Mouse (Mus musculus): Measurements from ENCODE around the gene Olfr159. TPM values are rescaled to one million over a fixed set of nuclear protein-coding genes. Genes with fewer than 3 reads are reported as not detected.
A peak's percentile ranks its signal among the peaks of the same experiment; 100 is the strongest.

Gene Olfr159
- polyA plus RNA-seq, 1 experiment from 2014 or later: not detected

- Histone ChIP-seq H3K4me2 (ENCODE audit: low read depth, severe bottlenecking) (no peak overlapping the region), H3K9ac (ENCODE audit: low read length) (no peak overlapping the region), H3K36me3 (ENCODE audit: control insufficient read depth, insufficient read depth, low read length) (no peaks in the 10 kb centered on the region), H3K27me3 (ENCODE audit: control insufficient read depth, insufficient read depth, low read length) (no peaks in the 10 kb centered on the region), H3K4me1 (ENCODE audit: control insufficient read depth, insufficient read depth, low read length) (0 out of 2 replicates have a peak, but pooled peaks cover 2% of the 10 kb centered on the region), H3K4me3 (ENCODE audit: low read depth, low read length) (no peak overlapping the region), H3K27ac (replicated peaks; ENCODE audit: low read depth, low read length) (no peak overlapping the region), H3K9me3 (ENCODE audit: control insufficient read depth, low read length) (no peaks in the 10 kb centered on the region)
- no peak for DNase-seq (ENCODE audit: low spot score)
- no peak for ATAC-seq (ENCODE audit: insufficient number of reproducible peaks, low FRiP score, low TSS enrichment, low read depth)
- WGBS: 73% methylated on average over 7 of the region's 7 CpGs
Observed at GRCm38 (mm10) chr4:43727718-43728575, 42.9 kb downstream of the Olfr159 start.

- H3K4me1 ChIP-seq (ENCODE audit: control insufficient read depth, insufficient read depth, low read length): 0 out of 2 replicates have a peak, but pooled peaks cover 2% of the 10 kb centered on the region
- H3K27ac ChIP-seq (replicated peaks; ENCODE audit: low read depth, low read length): no peak within 1 kb of the TSS
- no peaks in the 10 kb centered on the region for H3K36me3 ChIP-seq (ENCODE audit: control insufficient read depth, insufficient read depth, low read length)
- no peak within 1 kb of the TSS for H3K9ac ChIP-seq (ENCODE audit: low read length)
- H3K9me3 ChIP-seq (ENCODE audit: control insufficient read depth, low read length): no peaks in the 10 kb centered on the region
- no peak within 1 kb of the TSS for H3K4me3 ChIP-seq (ENCODE audit: low read depth, low read length)
- WGBS: 34% methylated on average over 3 of the region's 3 CpGs
- H3K27me3 ChIP-seq (ENCODE audit: control insufficient read depth, insufficient read depth, low read length): no peaks in the 10 kb centered on the region
- H3K4me2 ChIP-seq (ENCODE audit: low read depth, severe bottlenecking): no peak within 1 kb of the TSS
- DNase-seq (ENCODE audit: low spot score): no peak
- ATAC-seq (ENCODE audit: insufficient number of reproducible peaks, low FRiP score, low TSS enrichment, low read depth): no peak
Observed at GRCm38 (mm10) chr4:43726995-43727394, 43.8 kb downstream of the Olfr159 start, which contains the start of gene Hrct1. TSS of gene Hrct1 (plus strand) at chr4:43727188.

- no peak overlapping the region for H3K27ac ChIP-seq (replicated peaks; ENCODE audit: low read depth, low read length)
Observed at GRCm38 (mm10) chr4:43726228-43726993, 44.4 kb downstream of the Olfr159 start.

GRCm38 (mm10) chr4:43724764-43725163, 46.0 kb downstream of the Olfr159 start:
- H3K4me1 ChIP-seq (ENCODE audit: control insufficient read depth, insufficient read depth, low read length): no peaks in the 10 kb centered on the region
- H3K4me2 ChIP-seq (ENCODE audit: low read depth, severe bottlenecking): no peak overlapping the region
- no peak overlapping the region for H3K4me3 ChIP-seq (ENCODE audit: low read depth, low read length)
- no peak overlapping the region for H3K27ac ChIP-seq (replicated peaks; ENCODE audit: low read depth, low read length)
- DNase-seq (ENCODE audit: low spot score) (peak; percentile 57), ATAC-seq (ENCODE audit: insufficient number of reproducible peaks, low FRiP score, low TSS enrichment, low read depth) (no peak)
- no peak overlapping the region for H3K9ac ChIP-seq (ENCODE audit: low read length)
- no peaks in the 10 kb centered on the region for H3K9me3 ChIP-seq (ENCODE audit: control insufficient read depth, low read length)
- no peaks in the 10 kb centered on the region for H3K36me3 ChIP-seq (ENCODE audit: control insufficient read depth, insufficient read depth, low read length)
- WGBS: 28% methylated on average over 1 of the region's 1 CpGs
- no peaks in the 10 kb centered on the region for H3K27me3 ChIP-seq (ENCODE audit: control insufficient read depth, insufficient read depth, low read length)

More at GRCm38 (mm10) chr4:43726228-43726993, 44.4 kb downstream of the Olfr159 start:
- no peaks in the 10 kb centered on the region for H3K27me3 ChIP-seq (ENCODE audit: control insufficient read depth, insufficient read depth, low read length)
- no peaks in the 10 kb centered on the region for H3K9me3 ChIP-seq (ENCODE audit: control insufficient read depth, low read length)
- no peak overlapping the region for H3K4me3 ChIP-seq (ENCODE audit: low read depth, low read length)
- 0 out of 2 replicates have a peak, but pooled peaks cover 2% of the 10 kb centered on the region for H3K4me1 ChIP-seq (ENCODE audit: control insufficient read depth, insufficient read depth, low read length)
- DNase-seq (ENCODE audit: low spot score): no peak
- no peak overlapping the region for H3K9ac ChIP-seq (ENCODE audit: low read length)
- no peaks in the 10 kb centered on the region for H3K36me3 ChIP-seq (ENCODE audit: control insufficient read depth, insufficient read depth, low read length)
- H3K4me2 ChIP-seq (ENCODE audit: low read depth, severe bottlenecking): no peak overlapping the region
- ATAC-seq (ENCODE audit: insufficient number of reproducible peaks, low FRiP score, low TSS enrichment, low read depth): no peak
- 63% methylated on average over 12 of the region's 12 CpGs for WGBS

GRCm38 (mm10) chr4:43722191-43722590, 48.6 kb downstream of the Olfr159 start:
- no peaks in the 10 kb centered on the region for H3K27me3 ChIP-seq (ENCODE audit: control insufficient read depth, insufficient read depth, low read length)
- no peak overlapping the region for H3K4me2 ChIP-seq (ENCODE audit: low read depth, severe bottlenecking)
- DNase-seq (ENCODE audit: low spot score) (no peak), ATAC-seq (ENCODE audit: insufficient number of reproducible peaks, low FRiP score, low TSS enrichment, low read depth) (no peak)
- no peak overlapping the region for H3K9ac ChIP-seq (ENCODE audit: low read length)
- WGBS: 92% methylated on average over 4 of the region's 4 CpGs
- H3K9me3 ChIP-seq (ENCODE audit: control insufficient read depth, low read length): no peaks in the 10 kb centered on the region
- H3K36me3 ChIP-seq (ENCODE audit: control insufficient read depth, insufficient read depth, low read length): no peaks in the 10 kb centered on the region
- H3K27ac ChIP-seq (replicated peaks; ENCODE audit: low read depth, low read length): no peak overlapping the region
- H3K4me3 ChIP-seq (ENCODE audit: low read depth, low read length): no peak overlapping the region
- H3K4me1 ChIP-seq (ENCODE audit: control insufficient read depth, insufficient read depth, low read length): no peaks in the 10 kb centered on the region

GRCm38 (mm10) chr4:43720491-43721228, 50.1 kb downstream of the Olfr159 start:
- H3K36me3 ChIP-seq (ENCODE audit: control insufficient read depth, insufficient read depth, low read length): no peaks in the 10 kb centered on the region
- H3K4me3 ChIP-seq (ENCODE audit: low read depth, low read length): no peak overlapping the region
- 73% methylated on average over 13 of the region's 16 CpGs for whole genome bisulfite sequencing
- H3K9me3 ChIP-seq (ENCODE audit: control insufficient read depth, low read length): no peaks in the 10 kb centered on the region
- no peak overlapping the region for H3K27ac ChIP-seq (replicated peaks; ENCODE audit: low read depth, low read length)
- H3K4me1 ChIP-seq (ENCODE audit: control insufficient read depth, insufficient read depth, low read length): no peaks in the 10 kb centered on the region
- no peak overlapping the region for H3K4me2 ChIP-seq (ENCODE audit: low read depth, severe bottlenecking)
- no peaks in the 10 kb centered on the region for H3K27me3 ChIP-seq (ENCODE audit: control insufficient read depth, insufficient read depth, low read length)
- H3K9ac ChIP-seq (ENCODE audit: low read length): no peak overlapping the region
- no peak for ATAC-seq (ENCODE audit: insufficient number of reproducible peaks, low FRiP score, low TSS enrichment, low read depth)
- no peak for DNase-seq (ENCODE audit: low spot score)

Measured in limb, embryonic 11.5 days (tissue).